18 mouse cellular contexts compared by ENCODE assay signal in the genomic region with DNA sequence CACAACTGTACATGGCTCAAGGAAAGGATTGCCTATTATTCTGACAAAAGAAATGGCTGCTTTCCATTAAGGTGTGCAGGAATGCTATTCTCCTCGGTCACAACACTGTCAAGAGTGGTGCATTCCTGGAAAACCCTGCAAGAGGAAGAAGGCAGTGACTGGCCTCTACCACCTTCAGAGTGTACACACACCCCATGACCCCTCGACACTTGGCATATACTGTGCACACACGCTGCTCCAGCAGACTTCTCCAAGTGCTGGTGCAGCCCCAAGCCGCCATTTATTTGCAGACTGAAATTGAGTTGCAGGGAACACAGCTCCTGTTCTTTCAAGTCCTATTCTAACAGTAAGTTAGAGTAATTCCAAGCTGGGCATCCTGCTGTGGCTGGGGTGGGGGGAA.
"Had no signal": no experiment of that assay in that cellular context is flagged by ENCODE, and none has a peak within 500 bp of the region (broad histone marks: within the 10 kb centered on the region; RNA-seq: fewer than 3 reads in every experiment).

No protein-coding gene starts in this region.

- H3K4me2 ChIP-seq: intestine, embryonic 15.5 days; kidney, embryonic 15.5 days; limb, embryonic 12.5 days; midbrain, embryonic 11.5 days had no signal

- H3K9me3 ChIP-seq: intestine, embryonic 15.5 days; kidney, embryonic 15.5 days; limb, embryonic 12.5 days had no signal

- H3K9ac ChIP-seq: intestine, embryonic 15.5 days; kidney, embryonic 15.5 days; limb, embryonic 12.5 days; liver, embryonic 14.5 days; liver, postnatal 0 days had no signal

- H3K4me3 ChIP-seq: intestine, embryonic 15.5 days; kidney, embryonic 15.5 days; left cerebral cortex, adult 2 months; limb, embryonic 12.5 days had no signal

- H3K36me3 ChIP-seq: intestine, embryonic 15.5 days; kidney, embryonic 15.5 days; limb, embryonic 12.5 days had no signal

- ATAC-seq: intestine, embryonic 15.5 days; liver, postnatal 0 days had no signal

- H3K27me3 ChIP-seq: intestine, embryonic 15.5 days; kidney, embryonic 15.5 days; limb, embryonic 12.5 days had no signal

- H3K27ac ChIP-seq: intestine, embryonic 15.5 days; kidney, embryonic 15.5 days; left cerebral cortex, adult 2 months; limb, embryonic 12.5 days; liver, embryonic 14.5 days had no signal

- DNase-seq: kidney, adult 11 months; kidney, adult 8-10 months; kidney, postnatal 10 days; kidney, postnatal 36 days; layer of hippocampus, postnatal 36 days; liver, postnatal 0 days; lung, postnatal 14 days; midbrain, embryonic 14.5 days; right cerebral cortex, adult 18-20 months; right cerebral cortex, postnatal 14 days; right cerebral cortex, postnatal 4 days; thymus, postnatal 25 days had no signal
